Mouse (Mus musculus) forebrain, embryonic 13.5 days (tissue): Measurements from ENCODE around the gene Cbfa2t3. TPM values are rescaled to one million over a fixed set of nuclear protein-coding genes. Genes with fewer than 3 reads are reported as not detected.

Experiments used
- ATAC-seq: fragments of 200-750 bp; cut with Nextera tagmentation; 2 replicates; pipeline ENCODE4 v1.8.0; 2017
- H3K27ac ChIP-seq: fragments of 300-500 bp; sonication (generic); 2 replicates; pipeline ENCODE4 v1.5.1; 2015; ENCODE audit warnings: inconsistent platforms, mild to moderate bottlenecking, moderate library complexity
- H3K27me3 ChIP-seq: fragments of 300-500 bp; sonication (generic); 2 replicates; pipeline ENCODE4 v1.6.1; 2015; ENCODE audit warnings: mild to moderate bottlenecking, inconsistent platforms
- H3K36me3 ChIP-seq: fragments of 300-500 bp; sonication (generic); 2 replicates; pipeline ENCODE4 v1.6.1; 2015; ENCODE audit warnings: mild to moderate bottlenecking, inconsistent platforms; ENCODE audit not compliant: poor library complexity, severe bottlenecking
- H3K4me1 ChIP-seq: fragments of 300-500 bp; sonication (generic); 2 replicates; pipeline ENCODE4 v1.6.1; 2015; ENCODE audit warnings: inconsistent platforms
- H3K4me2 ChIP-seq: fragments of 300-500 bp; sonication (generic); 2 replicates; pipeline ENCODE4 v1.6.1; 2015; ENCODE audit warnings: inconsistent platforms, mild to moderate bottlenecking, moderate library complexity
- H3K4me3 ChIP-seq: fragments of 300-500 bp; sonication (generic); 2 replicates; pipeline ENCODE4 v1.5.1; 2015; ENCODE audit warnings: mild to moderate bottlenecking, inconsistent platforms
- H3K9ac ChIP-seq: fragments of 300-500 bp; sonication (generic); 2 replicates; pipeline ENCODE4 v1.6.1; 2015; ENCODE audit warnings: mild to moderate bottlenecking, inconsistent platforms
- H3K9me3 ChIP-seq: fragments of 300-500 bp; sonication (generic); replicated peaks from 2 replicates; pipeline ENCODE4 v1.6.1; 2016; ENCODE audit warnings: inconsistent platforms
- WGBS: fragments of 180-500 bp; shearing (Covaris S2); methylation state at CpG from one replicate; pipeline ENCODE4 v1.1.7; 2015; 5-methylcytosine and 5-hydroxymethylcytosine counted together
- polyA plus RNA-seq: library from polyadenylated mRNA; unstranded; fragments of >200 nt; fragmentation: Nextera tagmentation; extraction: Ambion mirVana; gene quantifications from 2 replicates; pipeline ENCODE4 v1.2.1, GENCODE M21; 2015

Cbfa2t3 gene
- polyA plus RNA-seq, 1 experiment from 2014 or later: 13.9 TPM

DNA sequence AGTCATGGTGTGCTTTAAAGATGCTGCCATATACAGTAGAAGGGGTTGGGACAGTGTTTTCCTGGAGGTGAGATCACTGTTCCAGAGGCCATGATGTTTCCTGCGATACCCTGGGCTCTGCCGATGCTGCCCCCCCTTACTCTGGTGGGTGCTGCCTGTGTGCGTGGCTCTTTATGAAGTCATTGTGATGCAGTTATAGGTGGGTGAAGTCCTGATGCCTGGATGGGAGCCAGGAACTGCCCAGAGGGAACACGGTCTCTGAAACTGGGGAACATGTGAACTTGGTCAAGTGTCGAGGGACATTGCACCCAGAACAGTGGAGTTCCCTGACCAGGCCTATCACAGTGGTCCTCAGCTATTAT, 14.2 kb upstream of the Cbfa2t3 start:
- no peaks in the 10 kb centered on the region for H3K9me3 ChIP-seq
- H3K4me3 ChIP-seq: no peak overlapping the region
- H3K9ac ChIP-seq: no peak overlapping the region
- no peaks in the 10 kb centered on the region for H3K36me3 ChIP-seq
- H3K27ac ChIP-seq: no peak overlapping the region
- H3K4me2 ChIP-seq: no peak overlapping the region
- no peak for ATAC-seq
- H3K27me3 ChIP-seq: peaks cover 13% of the 10 kb centered on the region; the same call in 1 of the 2 replicates
- peaks cover 26% of the 10 kb centered on the region for H3K4me1 ChIP-seq
- WGBS: 92% methylated on average over 5 of the region's 5 CpGs

GRCm38 (mm10) chr8:122712411-122713156, 13.7 kb upstream of the Cbfa2t3 start:
- peaks cover 12% of the 10 kb centered on the region; the same call in 1 of the 2 replicates for H3K27me3 ChIP-seq
- H3K36me3 ChIP-seq: no peaks in the 10 kb centered on the region
- no peak overlapping the region for H3K9ac ChIP-seq
- H3K4me2 ChIP-seq: no peak overlapping the region
- no peak overlapping the region for H3K4me3 ChIP-seq
- peaks cover 26% of the 10 kb centered on the region for H3K4me1 ChIP-seq
- H3K9me3 ChIP-seq: no peaks in the 10 kb centered on the region
- ATAC-seq: no peak
- WGBS: 76% methylated on average over 12 of the region's 12 CpGs
- no peak overlapping the region for H3K27ac ChIP-seq

DNA sequence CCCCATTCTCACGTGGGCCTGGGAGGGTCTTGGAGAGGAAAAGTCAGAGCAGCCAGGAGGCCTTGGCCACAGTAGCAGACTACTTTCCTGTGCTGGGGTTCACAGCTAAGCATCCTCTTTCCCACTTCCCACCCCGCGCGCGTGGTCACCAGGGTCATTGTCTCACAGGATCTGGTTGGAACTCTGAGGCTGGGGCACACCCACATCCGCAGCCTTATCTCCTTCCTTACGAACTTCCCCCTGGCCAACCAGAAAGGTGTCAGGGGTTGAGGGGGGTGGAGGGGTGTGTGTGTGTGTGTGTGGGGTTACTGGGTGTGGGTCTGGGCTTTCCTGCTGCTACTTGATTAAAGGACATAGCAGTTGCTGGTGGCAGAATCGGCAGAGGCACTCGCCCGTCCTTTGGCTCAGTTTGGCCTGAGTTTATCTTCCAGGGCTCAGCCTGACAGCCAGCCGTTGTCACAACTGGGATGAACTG, 13.0 kb upstream of the Cbfa2t3 start:
- no peak overlapping the region for H3K27ac ChIP-seq
- no peak overlapping the region for H3K9ac ChIP-seq
- no peak for ATAC-seq
- 91% methylated on average over 11 of the region's 11 CpGs for WGBS
- peaks cover 26% of the 10 kb centered on the region for H3K4me1 ChIP-seq
- H3K9me3 ChIP-seq: no peaks in the 10 kb centered on the region
- no peak overlapping the region for H3K4me3 ChIP-seq
- H3K4me2 ChIP-seq: no peak overlapping the region
- H3K36me3 ChIP-seq: no peaks in the 10 kb centered on the region
- H3K27me3 ChIP-seq: peaks cover 10% of the 10 kb centered on the region; the same call in 1 of the 2 replicates

GRCm38 (mm10) chr8:122711480-122711879, 12.6 kb upstream of the Cbfa2t3 start:
- no peak for ATAC-seq
- 87% methylated on average over 3 of the region's 3 CpGs for WGBS

GRCm38 (mm10) chr8:122709340-122710111, 10.6 kb upstream of the Cbfa2t3 start:
- ATAC-seq: peak; percentile 87
- Histone ChIP-seq H3K27me3 (0 out of 2 replicates have a peak, but pooled peaks cover 4% of the 10 kb centered on the region), H3K9ac (no peak overlapping the region), H3K27ac (peak overlapping the region; percentile 70), H3K4me3 (no peak overlapping the region), H3K4me2 (no peak overlapping the region), H3K9me3 (no peaks in the 10 kb centered on the region), H3K4me1 (peaks cover 31% of the 10 kb centered on the region), H3K36me3 (no peaks in the 10 kb centered on the region)
- 48% methylated on average over 26 of the region's 26 CpGs for whole genome bisulfite sequencing

More at GRCm38 (mm10) chr8:122711480-122711879, 12.6 kb upstream of the Cbfa2t3 start:
- Histone ChIP-seq H3K4me2 (no peak overlapping the region), H3K9me3 (no peaks in the 10 kb centered on the region), H3K9ac (no peak overlapping the region), H3K27ac (no peak overlapping the region), H3K4me1 (peaks cover 24% of the 10 kb centered on the region), H3K4me3 (no peak overlapping the region), H3K36me3 (no peaks in the 10 kb centered on the region), H3K27me3 (0 out of 2 replicates have a peak, but pooled peaks cover 6% of the 10 kb centered on the region)

DNA sequence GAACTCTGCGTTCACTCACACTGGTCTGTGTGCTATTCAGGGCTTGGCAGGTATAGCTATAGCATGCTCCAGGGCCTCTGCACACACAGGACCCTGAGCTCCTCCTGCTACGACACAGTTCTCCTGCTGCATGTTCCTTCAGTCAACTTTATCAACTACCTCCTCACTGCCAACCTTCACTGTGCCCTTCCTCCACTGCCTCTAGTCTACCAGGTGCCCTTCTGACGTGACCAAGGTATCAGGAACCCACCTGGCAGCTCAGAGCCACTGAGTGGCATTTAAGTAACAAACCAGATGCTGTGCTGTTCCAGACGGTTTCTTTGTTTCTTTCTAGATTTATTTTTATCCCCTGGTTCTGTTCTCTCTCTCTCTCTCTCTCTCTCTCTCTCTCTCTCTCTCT, 8.3 kb upstream of the Cbfa2t3 start:
- ATAC-seq: no peak
- 71% methylated on average over 4 of the region's 4 CpGs for WGBS
- H3K4me1 ChIP-seq: peaks cover 25% of the 10 kb centered on the region

GRCm38 (mm10) chr8:122705901-122706561, 7.1 kb upstream of the Cbfa2t3 start:
- H3K4me1 ChIP-seq: peaks cover 21% of the 10 kb centered on the region
- H3K27ac ChIP-seq: no peak overlapping the region
- no peak overlapping the region for H3K4me3 ChIP-seq
- no peak overlapping the region for H3K4me2 ChIP-seq
- WGBS: 30% methylated on average over 12 of the region's 12 CpGs
- H3K9me3 ChIP-seq: no peaks in the 10 kb centered on the region
- H3K36me3 ChIP-seq: no peaks in the 10 kb centered on the region
- no peak overlapping the region for H3K9ac ChIP-seq
- 0 out of 2 replicates have a peak, but pooled peaks cover 4% of the 10 kb centered on the region for H3K27me3 ChIP-seq
- ATAC-seq: no peak

More for the DNA sequence above, 8.3 kb upstream of the Cbfa2t3 start:
- Histone ChIP-seq H3K27ac (no peak overlapping the region), H3K4me2 (no peak overlapping the region), H3K4me3 (no peak overlapping the region), H3K9ac (no peak overlapping the region), H3K36me3 (no peaks in the 10 kb centered on the region), H3K27me3 (0 out of 2 replicates have a peak, but pooled peaks cover 4% of the 10 kb centered on the region), H3K9me3 (no peaks in the 10 kb centered on the region)

- Histone ChIP-seq H3K36me3 (no peaks in the 10 kb centered on the region), H3K27me3 (peaks cover 4% of the 10 kb centered on the region; the same call in 1 of the 2 replicates), H3K9me3 (no peaks in the 10 kb centered on the region), H3K4me3 (no peak overlapping the region), H3K4me1 (peaks cover 15% of the 10 kb centered on the region), H3K4me2 (no peak overlapping the region), H3K27ac (no peak overlapping the region), H3K9ac (no peak overlapping the region)
- no peak for ATAC-seq
- 88% methylated on average over 3 of the region's 3 CpGs for WGBS
Observed at GRCm38 (mm10) chr8:122704612-122705011, 5.7 kb upstream of the Cbfa2t3 start.

DNA sequence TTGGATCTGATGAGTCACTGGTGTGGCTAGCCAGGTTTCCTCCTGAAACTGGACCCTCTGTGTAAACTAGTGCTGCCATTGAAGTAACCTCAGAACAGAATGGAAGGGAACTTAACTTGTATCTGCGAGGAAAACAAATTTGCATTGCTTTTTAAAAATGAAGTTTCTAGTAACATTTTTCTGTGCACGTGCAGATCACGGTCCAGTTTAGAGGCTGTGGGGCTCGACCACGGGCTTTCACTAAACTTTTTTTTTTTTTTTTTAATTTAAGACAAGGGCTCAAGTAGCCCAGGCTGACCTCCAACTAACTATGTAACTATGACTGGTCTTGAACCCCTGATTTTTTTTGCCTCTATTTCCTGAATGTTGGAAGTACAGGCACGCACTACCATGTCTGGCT, 4.0 kb upstream of the Cbfa2t3 start:
- Histone ChIP-seq H3K4me2 (no peak overlapping the region), H3K9ac (no peak overlapping the region), H3K36me3 (no peaks in the 10 kb centered on the region), H3K4me3 (no peak overlapping the region), H3K4me1 (peaks cover 10% of the 10 kb centered on the region), H3K27me3 (peaks cover 2% of the 10 kb centered on the region; the same call in 1 of the 2 replicates), H3K9me3 (no peaks in the 10 kb centered on the region), H3K27ac (no peak overlapping the region)
- WGBS: 89% methylated on average over 6 of the region's 6 CpGs
- no peak for ATAC-seq

DNA sequence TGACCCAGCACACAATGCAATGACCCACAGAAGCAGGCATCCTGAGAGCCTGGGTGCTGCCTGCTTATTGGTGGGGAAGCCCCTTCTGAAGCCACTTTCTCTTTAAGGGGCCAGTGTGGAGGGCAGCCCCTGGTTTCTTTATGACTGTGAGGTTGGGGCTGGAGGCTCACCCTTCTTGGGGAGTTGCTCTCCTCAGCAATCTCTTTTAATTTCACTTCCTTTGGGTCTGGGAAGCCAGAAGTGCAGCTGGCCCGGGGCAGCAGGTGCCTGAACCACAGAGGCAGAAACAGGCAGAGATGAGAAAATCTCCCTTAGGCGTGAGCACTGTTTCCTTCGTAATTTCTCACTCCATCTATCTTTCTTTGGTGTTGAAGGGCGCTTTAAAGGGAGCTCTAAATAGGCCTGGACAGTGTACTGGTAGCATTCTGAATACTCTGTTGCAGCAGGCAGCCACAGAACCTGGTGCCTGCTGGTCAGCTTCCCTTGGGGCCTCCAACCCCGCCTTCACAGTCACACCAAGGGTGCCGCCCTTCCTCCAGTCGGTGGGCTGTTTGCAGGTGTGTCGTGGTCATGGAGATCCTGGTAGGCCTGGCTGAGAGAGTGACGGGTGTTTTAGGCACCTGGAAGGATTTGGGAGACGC, 3.5 kb upstream of the Cbfa2t3 start:
- 65% methylated on average over 10 of the region's 10 CpGs for WGBS
- Histone ChIP-seq H3K27ac (no peak overlapping the region), H3K4me2 (no peak overlapping the region), H3K27me3 (no peaks in the 10 kb centered on the region; the same call in 1 of the 2 replicates), H3K36me3 (no peaks in the 10 kb centered on the region), H3K9ac (no peak overlapping the region), H3K9me3 (no peaks in the 10 kb centered on the region), H3K4me1 (peaks cover 10% of the 10 kb centered on the region), H3K4me3 (no peak overlapping the region)
- no peak for ATAC-seq

DNA sequence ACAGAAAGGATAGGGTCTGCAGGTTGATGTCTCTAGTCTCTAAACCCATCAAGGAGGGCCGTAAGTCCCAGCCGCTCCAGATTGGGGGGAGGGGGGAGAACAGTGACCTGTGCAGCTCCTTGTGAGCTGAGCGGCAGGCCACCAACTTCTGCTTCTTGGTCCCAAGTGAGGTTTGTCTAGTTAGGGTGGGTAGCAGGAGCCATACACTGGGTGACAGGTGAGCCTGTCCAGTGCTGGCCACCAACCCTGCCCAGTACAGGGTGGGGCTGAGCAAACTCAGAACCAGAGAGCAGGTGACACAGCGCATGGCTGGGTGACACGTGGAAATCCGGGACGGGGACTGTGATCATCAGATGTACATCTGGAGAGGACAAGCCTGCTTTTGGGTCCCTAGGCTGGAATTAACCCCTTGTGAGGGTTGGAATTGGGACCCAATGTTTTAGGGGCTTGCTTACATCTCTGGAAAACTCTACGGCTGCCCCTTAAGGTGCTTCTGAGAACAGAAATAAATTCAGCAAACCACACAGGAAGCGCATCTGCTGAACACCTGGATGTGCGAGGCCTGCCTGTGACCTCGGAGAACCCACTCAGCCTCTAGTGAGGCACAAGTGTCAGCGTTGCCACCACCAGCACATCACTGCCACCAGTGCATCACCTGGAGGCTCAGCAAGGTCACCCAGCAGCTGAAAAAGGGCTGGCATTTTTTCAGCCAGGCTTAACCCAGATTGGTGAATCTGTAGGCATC, 2.7 kb upstream of the Cbfa2t3 start:
- no peak for ATAC-seq
- Histone ChIP-seq H3K9ac (no peak overlapping the region), H3K4me3 (no peak overlapping the region), H3K27me3 (no peaks in the 10 kb centered on the region; the same call in 1 of the 2 replicates), H3K27ac (no peak overlapping the region), H3K9me3 (no peaks in the 10 kb centered on the region), H3K36me3 (no peaks in the 10 kb centered on the region), H3K4me1 (peaks cover 10% of the 10 kb centered on the region), H3K4me2 (no peak overlapping the region)
- 92% methylated on average over 12 of the region's 12 CpGs for WGBS
